17 mouse cellular contexts compared by ENCODE assay signal in genomic region chr9:47985356-47986111, GRCm38 (mm10).
DNase-seq lines count a peak whose midpoint lies in the region; ATAC-seq and TF ChIP-seq lines count a peak whose summit lies in the region.
"Had no signal": no experiment of that assay in that cellular context is flagged by ENCODE, and none has a peak within 500 bp of the region (broad histone marks: within the 10 kb centered on the region; RNA-seq: fewer than 3 reads in every experiment).

No protein-coding gene starts in this region.

- H3K4me1 ChIP-seq in midbrain, embryonic 11.5 days (ENCODE audit: control insufficient read depth, insufficient read depth, low read length) = peaks cover 7% of the 10 kb centered on the region
- H3K4me1 ChIP-seq in midbrain, embryonic 10.5 days = peaks cover 17% of the 10 kb centered on the region
- H3K4me1 ChIP-seq in hindbrain, embryonic 13.5 days (replicated peaks) = peaks cover 12% of the 10 kb centered on the region; the same call in 1 of the 2 replicates
- H3K4me1 ChIP-seq in midbrain, postnatal 0 days (ENCODE audit: insufficient read depth, low read length) = 0 out of 2 replicates have a peak, but pooled peaks cover 3% of the 10 kb centered on the region
- H3K4me1 ChIP-seq in heart, embryonic 11.5 days (ENCODE audit: control insufficient read depth, insufficient read depth, low read length) = no peaks in the 10 kb centered on the region
- H3K4me1 ChIP-seq: megakaryocyte, embryonic 14.5 days had no signal

- H3K27ac ChIP-seq in midbrain, embryonic 11.5 days (ENCODE audit: low read depth, low read length) = no peak overlapping the region
- no peak overlapping the region for H3K27ac ChIP-seq in midbrain, embryonic 10.5 days (replicated peaks)
- H3K27ac ChIP-seq in hindbrain, embryonic 13.5 days = no peak overlapping the region
- no peak overlapping the region for H3K27ac ChIP-seq in midbrain, postnatal 0 days (ENCODE audit: low read depth, low read length)
- no peak overlapping the region for H3K27ac ChIP-seq in heart, embryonic 11.5 days (ENCODE audit: low read depth, low read length)
- H3K27ac ChIP-seq: heart, adult 2 months had no signal

- 59% methylated on average over 11 of the region's 11 CpGs for WGBS in midbrain, embryonic 11.5 days
- 71% methylated on average over 11 of the region's 11 CpGs for WGBS in midbrain, embryonic 10.5 days
- 43% methylated on average over 11 of the region's 11 CpGs for WGBS in hindbrain, embryonic 13.5 days
- 36% methylated on average over 11 of the region's 11 CpGs for WGBS in midbrain, postnatal 0 days
- 79% methylated on average over 11 of the region's 11 CpGs for WGBS in heart, embryonic 11.5 days (ENCODE audit: insufficient replicate concordance)

- H3K9ac ChIP-seq in midbrain, embryonic 11.5 days (ENCODE audit: low read length) = no peak overlapping the region
- no peak overlapping the region for H3K9ac ChIP-seq in hindbrain, embryonic 13.5 days
- H3K9ac ChIP-seq in midbrain, postnatal 0 days (replicated peaks; ENCODE audit: low read length, poor library complexity, severe bottlenecking) = no peak overlapping the region
- H3K9ac ChIP-seq in heart, embryonic 11.5 days (ENCODE audit: low read depth, low read length) = no peak overlapping the region

- no peaks in the 10 kb centered on the region for H3K9me3 ChIP-seq in midbrain, embryonic 11.5 days (ENCODE audit: control insufficient read depth, low read length)
- H3K9me3 ChIP-seq in midbrain, embryonic 10.5 days (replicated peaks) = no peaks in the 10 kb centered on the region
- no peaks in the 10 kb centered on the region for H3K9me3 ChIP-seq in hindbrain, embryonic 13.5 days
- H3K9me3 ChIP-seq in midbrain, postnatal 0 days (ENCODE audit: low read length) = no peaks in the 10 kb centered on the region
- H3K9me3 ChIP-seq in heart, embryonic 11.5 days (replicated peaks; ENCODE audit: control insufficient read depth, low read length) = no peaks in the 10 kb centered on the region
- H3K9me3 ChIP-seq: megakaryocyte, embryonic 14.5 days had no signal

- no peak overlapping the region for H3K4me3 ChIP-seq in midbrain, embryonic 11.5 days (ENCODE audit: low read depth, low read length)
- no peak overlapping the region for H3K4me3 ChIP-seq in midbrain, embryonic 10.5 days
- no peak overlapping the region for H3K4me3 ChIP-seq in hindbrain, embryonic 13.5 days
- no peak overlapping the region for H3K4me3 ChIP-seq in midbrain, postnatal 0 days (ENCODE audit: low read depth, low read length)
- H3K4me3 ChIP-seq in heart, embryonic 11.5 days (ENCODE audit: low read depth, low read length) = no peak overlapping the region
- H3K4me3 ChIP-seq: erythroblast, embryonic 14.5 days; heart, adult 2 months; megakaryocyte, embryonic 14.5 days had no signal

- peak; percentile 7 for DNase-seq in adrenal gland, postnatal 10 days
- no peak for DNase-seq in adrenal gland, adult 8-10 months
- DNase-seq in midbrain, embryonic 11.5 days (ENCODE audit: low spot score, missing footprints) = no peak
- no peak for DNase-seq in midbrain, embryonic 10.5 days (ENCODE audit: low spot score)
- peak; percentile 63 for DNase-seq in midbrain, postnatal 0 days (ENCODE audit: low spot score)
- no peak for DNase-seq in urinary bladder, postnatal 10 days (ENCODE audit: low spot score)
- DNase-seq: cerebellum, adult 11-12 months; heart, adult 2 months; heart, postnatal 36 days; kidney, adult 9 months; thymus, postnatal 36 days had no signal

- H3K27me3 ChIP-seq in midbrain, embryonic 11.5 days (ENCODE audit: control insufficient read depth, insufficient read depth, low read length) = no peaks in the 10 kb centered on the region
- H3K27me3 ChIP-seq in midbrain, embryonic 10.5 days (ENCODE audit: low read depth, poor library complexity, severe bottlenecking) = 0 out of 2 replicates have a peak, but pooled peaks cover 3% of the 10 kb centered on the region
- H3K27me3 ChIP-seq in hindbrain, embryonic 13.5 days = peaks cover 21% of the 10 kb centered on the region; the same call in 1 of the 2 replicates
- H3K27me3 ChIP-seq in midbrain, postnatal 0 days (ENCODE audit: insufficient read depth, low read length) = no peaks in the 10 kb centered on the region
- no peaks in the 10 kb centered on the region for H3K27me3 ChIP-seq in heart, embryonic 11.5 days (ENCODE audit: control insufficient read depth, insufficient read depth, low read length)
- H3K27me3 ChIP-seq: megakaryocyte, embryonic 14.5 days had no signal

- H3K36me3 ChIP-seq in midbrain, embryonic 11.5 days (ENCODE audit: control insufficient read depth, insufficient read depth, low read length) = no peaks in the 10 kb centered on the region
- no peaks in the 10 kb centered on the region for H3K36me3 ChIP-seq in midbrain, embryonic 10.5 days
- H3K36me3 ChIP-seq in hindbrain, embryonic 13.5 days = no peaks in the 10 kb centered on the region
- H3K36me3 ChIP-seq in midbrain, postnatal 0 days (ENCODE audit: insufficient read depth, low read length) = no peaks in the 10 kb centered on the region
- H3K36me3 ChIP-seq in heart, embryonic 11.5 days (ENCODE audit: control insufficient read depth, insufficient read depth, low read length) = no peaks in the 10 kb centered on the region

- TF ChIP-seq CTCF in midbrain, postnatal 0 days (IDR thresholded peaks at IDR 0.05) = no peak

- H3K4me2 ChIP-seq in midbrain, embryonic 11.5 days = no peak overlapping the region
- H3K4me2 ChIP-seq in hindbrain, embryonic 13.5 days = no peak overlapping the region
- H3K4me2 ChIP-seq in midbrain, postnatal 0 days (ENCODE audit: low read depth, low read length, poor library complexity, severe bottlenecking) = no peak overlapping the region
- H3K4me2 ChIP-seq in heart, embryonic 11.5 days = no peak overlapping the region
- H3K4me2 ChIP-seq: liver, embryonic 11.5 days had no signal

- ATAC-seq in midbrain, embryonic 11.5 days (ENCODE audit: low FRiP score) = 0 out of 2 replicates have a peak, but pooled peaks have one; percentile 30
- peak; percentile 63 for ATAC-seq in hindbrain, embryonic 13.5 days (ENCODE audit: low FRiP score)
- peak; percentile 60 for ATAC-seq in midbrain, postnatal 0 days (ENCODE audit: low FRiP score)
- ATAC-seq in heart, embryonic 11.5 days (replicated peaks; ENCODE audit: insufficient number of reproducible peaks, low FRiP score, low TSS enrichment) = no peak
- ATAC-seq: lung, postnatal 0 days had no signal

Comparison
In these comparisons a context has a peak if more than half of its experiments do, and no peak if none do; other contexts are left out.
1. DNase-seq: peak in adrenal gland, postnatal 10 days (single experiment) and midbrain, postnatal 0 days (single experiment); none in adrenal gland, adult 8-10 months (single experiment), midbrain, embryonic 11.5 days (single experiment), midbrain, embryonic 10.5 days (single experiment) and urinary bladder, postnatal 10 days (single experiment).